ENCODE assay signal across 9 mouse cellular contexts in genomic region chr11:119034635-119035034, GRCm38 (mm10). TPM values are rescaled to one million over a fixed set of nuclear protein-coding genes. Genes with fewer than 3 reads are reported as not detected.
A peak's percentile ranks its signal among the peaks of the same experiment; 100 is the strongest.
DNase-seq lines count a peak whose midpoint lies in the region; ATAC-seq and TF ChIP-seq lines count a peak whose summit lies in the region.
"Had no signal": no experiment of that assay in that cellular context is flagged by ENCODE, and none has a peak within 500 bp of the region (broad histone marks: within the 10 kb centered on the region; RNA-seq: fewer than 3 reads in every experiment).

No protein-coding gene starts in this region.

- TF ChIP-seq CTCF in left cerebral cortex, adult 2 months (IDR thresholded peaks at IDR 0.05): no peak
- TF ChIP-seq CTCF in intestine, postnatal 0 days (IDR thresholded peaks at IDR 0.05; ENCODE audit: low read depth): no peak

- H3K4me3 ChIP-seq in left cerebral cortex, adult 2 months: 0 out of 2 replicates have a peak overlapping the region, but pooled peaks have one; percentile 30
- 0 out of 2 replicates have a peak overlapping the region, but pooled peaks have one; percentile 5 for H3K4me3 ChIP-seq in forebrain, embryonic 11.5 days (ENCODE audit: low read depth, low read length)
- H3K4me3 ChIP-seq in intestine, postnatal 0 days (ENCODE audit: low read depth, low read length): peak overlapping the region; percentile 22; the same call in 1 of the 2 replicates
- H3K4me3 ChIP-seq in neural tube, embryonic 14.5 days (ENCODE audit: low read depth, low read length): no peak overlapping the region

- H3K4me2 ChIP-seq in forebrain, embryonic 11.5 days (ENCODE audit: low read depth, low read length, severe bottlenecking): peak overlapping the region; percentile 13
- peak overlapping the region; percentile 24 for H3K4me2 ChIP-seq in intestine, postnatal 0 days (replicated peaks; ENCODE audit: low read depth)
- H3K4me2 ChIP-seq in neural tube, embryonic 14.5 days (ENCODE audit: low read depth, low read length): peak overlapping the region; percentile 26; the same call in 1 of the 2 replicates

- DNase-seq in left cerebral cortex, adult 2 months (ENCODE audit: extremely low spot score in 1 of 2, low spot score in 2 of 2): no peak
- no peak for DNase-seq in left cerebral cortex, postnatal 14 days (ENCODE audit: low spot score in 2 of 2)
- DNase-seq in forebrain, embryonic 11.5 days (ENCODE audit: low spot score): no peak
- no peak for DNase-seq in adipocyte (ENCODE audit: low spot score)
- DNase-seq in ovary, postnatal 10 days (ENCODE audit: low spot score): no peak
- DNase-seq in cerebellum, adult 8-10 months: no peak

- H3K27me3 ChIP-seq in forebrain, embryonic 11.5 days (ENCODE audit: control insufficient read depth, insufficient read depth, low read length): peaks cover 49% of the 10 kb centered on the region
- peaks cover 44% of the 10 kb centered on the region for H3K27me3 ChIP-seq in intestine, postnatal 0 days (replicated peaks; ENCODE audit: control insufficient read depth, insufficient read depth, low read length)
- peaks cover 27% of the 10 kb centered on the region for H3K27me3 ChIP-seq in neural tube, embryonic 14.5 days (ENCODE audit: control insufficient read depth, insufficient read depth, low read length)

- H3K9ac ChIP-seq in forebrain, embryonic 11.5 days (ENCODE audit: low read length): no peak overlapping the region
- 0 out of 2 replicates have a peak overlapping the region, but pooled peaks have one; percentile 7 for H3K9ac ChIP-seq in intestine, postnatal 0 days (ENCODE audit: low read depth, low read length)
- no peak overlapping the region for H3K9ac ChIP-seq in neural tube, embryonic 14.5 days (replicated peaks; ENCODE audit: low read depth, low read length)

- under 1% methylated on average over 19 of the region's 19 CpGs for WGBS in forebrain, embryonic 11.5 days
- WGBS in intestine, postnatal 0 days: 9% methylated on average over 19 of the region's 19 CpGs
- WGBS in neural tube, embryonic 14.5 days: 4% methylated on average over 19 of the region's 19 CpGs

- peaks cover 5% of the 10 kb centered on the region; the same call in 1 of the 2 replicates for H3K36me3 ChIP-seq in forebrain, embryonic 11.5 days (ENCODE audit: control insufficient read depth, insufficient read depth, low read length)
- H3K36me3 ChIP-seq in intestine, postnatal 0 days (ENCODE audit: control insufficient read depth, insufficient read depth): peaks cover 18% of the 10 kb centered on the region; the same call in 1 of the 2 replicates
- H3K36me3 ChIP-seq in neural tube, embryonic 14.5 days (ENCODE audit: control insufficient read depth, insufficient read depth, low read length): peaks cover 17% of the 10 kb centered on the region

- H3K27ac ChIP-seq in left cerebral cortex, adult 2 months: no peak overlapping the region
- H3K27ac ChIP-seq in forebrain, embryonic 11.5 days (ENCODE audit: low read depth, low read length): no peak overlapping the region
- no peak overlapping the region for H3K27ac ChIP-seq in intestine, postnatal 0 days (ENCODE audit: low read depth, low read length)
- no peak overlapping the region for H3K27ac ChIP-seq in neural tube, embryonic 14.5 days (ENCODE audit: low read depth, low read length)
- H3K27ac ChIP-seq: macrophage had no signal

- H3K4me1 ChIP-seq in forebrain, embryonic 11.5 days (replicated peaks; ENCODE audit: control insufficient read depth, insufficient read depth, low read length): peaks cover 33% of the 10 kb centered on the region
- H3K4me1 ChIP-seq in intestine, postnatal 0 days (replicated peaks; ENCODE audit: control insufficient read depth, insufficient read depth, low read length): peaks cover 13% of the 10 kb centered on the region; the same call in 1 of the 2 replicates
- peaks cover 24% of the 10 kb centered on the region for H3K4me1 ChIP-seq in neural tube, embryonic 14.5 days (ENCODE audit: control insufficient read depth, insufficient read depth, low read length)

- no peaks in the 10 kb centered on the region for H3K9me3 ChIP-seq in forebrain, embryonic 11.5 days (ENCODE audit: control insufficient read depth, low read length)
- no peaks in the 10 kb centered on the region for H3K9me3 ChIP-seq in intestine, postnatal 0 days (ENCODE audit: control insufficient read depth)
- no peaks in the 10 kb centered on the region for H3K9me3 ChIP-seq in neural tube, embryonic 14.5 days (ENCODE audit: control insufficient read depth, low read length)

- ATAC-seq in forebrain, embryonic 11.5 days (replicated peaks; ENCODE audit: low FRiP score): no peak
- peak; percentile 5; the same call in 1 of the 2 replicates for ATAC-seq in intestine, postnatal 0 days
- ATAC-seq in neural tube, embryonic 14.5 days (ENCODE audit: low read depth): no peak

- intact Hi-C loops in left cerebral cortex, adult 2 months (cut with DNase I): loop anchor here (1.0 kb wide), 1 partner anchor 156 kb away; no protein-coding TSS in a partner anchor
- intact Hi-C loops in left cerebral cortex, postnatal 14 days (cut with DNase I): loop anchor here (5.0 kb wide), 1 partner anchor 37 kb away; no protein-coding TSS in a partner anchor

RNA-seq across cellular contexts. Expression of gene Cbx8, which starts 6.1 kb away (rescaled TPM):
- total RNA-seq in left cerebral cortex, adult 2 months (2021): 10 to 100 TPM; 11.1 to 11.2 TPM
- total RNA-seq in left cerebral cortex, postnatal 14 days (2021): 10 to 100 TPM; 12.9 to 15.4 TPM
- polyA plus RNA-seq in forebrain, embryonic 11.5 days (2014; fragmentation: Nextera tagmentation; extraction: Ambion mirVana): 9.5 and 11.2 TPM in 2 replicates
- polyA plus RNA-seq in intestine, postnatal 0 days (2015; fragmentation: Nextera tagmentation; extraction: Ambion mirVana): 6.4 and 6.6 TPM in 2 replicates
- 7.7 and 10.1 TPM in 2 replicates for polyA plus RNA-seq in neural tube, embryonic 14.5 days (2014; fragmentation: Nextera tagmentation; extraction: Ambion mirVana)

RNA-seq across cellular contexts. Expression of gene Cbx2, which starts 11.9 kb away (rescaled TPM):
- total RNA-seq in left cerebral cortex, adult 2 months (2021): 1 to 10 TPM; 3.2 to 3.4 TPM
- total RNA-seq in left cerebral cortex, postnatal 14 days (2021): 1 to 10 TPM; 2.4 to 3.4 TPM
- polyA plus RNA-seq in forebrain, embryonic 11.5 days (2014; fragmentation: Nextera tagmentation; extraction: Ambion mirVana): 101 and 103 TPM in 2 replicates
- polyA plus RNA-seq in intestine, postnatal 0 days (2015; fragmentation: Nextera tagmentation; extraction: Ambion mirVana): 4.9 TPM in 2 replicates
- polyA plus RNA-seq in neural tube, embryonic 14.5 days (2014; fragmentation: Nextera tagmentation; extraction: Ambion mirVana): 5.7 and 11.5 TPM in 2 replicates

RNA-seq across cellular contexts. Expression of gene Enpp7, which starts 46.6 kb away (rescaled TPM):
- not detected for total RNA-seq in left cerebral cortex, adult 2 months (2021)
- not detected for total RNA-seq in left cerebral cortex, postnatal 14 days (2021)
- not detected in 2 replicates for polyA plus RNA-seq in forebrain, embryonic 11.5 days (2014; fragmentation: Nextera tagmentation; extraction: Ambion mirVana)
- 30.9 and 32.3 TPM in 2 replicates for polyA plus RNA-seq in intestine, postnatal 0 days (2015; fragmentation: Nextera tagmentation; extraction: Ambion mirVana)
- not detected in 2 replicates for polyA plus RNA-seq in neural tube, embryonic 14.5 days (2014; fragmentation: Nextera tagmentation; extraction: Ambion mirVana)
- polyA plus RNA-seq: macrophage had no signal

RNA-seq across cellular contexts. Expression of gene Cbx4, which starts 51.4 kb away (rescaled TPM):
- total RNA-seq in left cerebral cortex, adult 2 months (2021): 10 to 100 TPM; 51.4 to 54.3 TPM
- total RNA-seq in left cerebral cortex, postnatal 14 days (2021): 10 to 100 TPM; 63.2 to 74.0 TPM
- 6.4 and 7.0 TPM in 2 replicates for polyA plus RNA-seq in forebrain, embryonic 11.5 days (2014; fragmentation: Nextera tagmentation; extraction: Ambion mirVana)
- 6.5 and 7.6 TPM in 2 replicates for polyA plus RNA-seq in intestine, postnatal 0 days (2015; fragmentation: Nextera tagmentation; extraction: Ambion mirVana)
- polyA plus RNA-seq in neural tube, embryonic 14.5 days (2014; fragmentation: Nextera tagmentation; extraction: Ambion mirVana): 14.5 and 15.1 TPM in 2 replicates

Comparison
In these comparisons a context has a peak if more than half of its experiments do, and no peak if none do; other contexts are left out.
1. RNA of gene Enpp7, which starts 46.6 kb away (polyA plus RNA-seq): 30.9 to 32.3 TPM in intestine, postnatal 0 days; not detected in forebrain, embryonic 11.5 days and not detected in neural tube, embryonic 14.5 days; every median in the first group is over 10 times any median in the second.
2. Peak in every context shown above with its lines, with median percentiles within 50 percentile points of each other: H3K4me2 ChIP-seq.